Mouse (Mus musculus) spleen, adult 10 weeks (tissue): ENCODE measurements around the gene Ciao2a. TPM values are rescaled to one million over a fixed set of nuclear protein-coding genes. Genes with fewer than 3 reads are reported as not detected.

Experiments used
- polyA plus RNA-seq: library from polyadenylated mRNA; stranded (reverse); fragments of 350-450 nt; fragmentation: Illumina TruSeq; extraction: RNeasy Lipid Tissue Mini Kit (QIAGEN cat#74804); gene quantifications from one replicate; pipeline ENCODE4 v1.2.3, GENCODE M21; 2015; ENCODE audit warnings: low replicate concordance; ENCODE audit not compliant: insufficient read depth

Ciao2a gene
- 101 TPM for polyA plus RNA-seq

DNA sequence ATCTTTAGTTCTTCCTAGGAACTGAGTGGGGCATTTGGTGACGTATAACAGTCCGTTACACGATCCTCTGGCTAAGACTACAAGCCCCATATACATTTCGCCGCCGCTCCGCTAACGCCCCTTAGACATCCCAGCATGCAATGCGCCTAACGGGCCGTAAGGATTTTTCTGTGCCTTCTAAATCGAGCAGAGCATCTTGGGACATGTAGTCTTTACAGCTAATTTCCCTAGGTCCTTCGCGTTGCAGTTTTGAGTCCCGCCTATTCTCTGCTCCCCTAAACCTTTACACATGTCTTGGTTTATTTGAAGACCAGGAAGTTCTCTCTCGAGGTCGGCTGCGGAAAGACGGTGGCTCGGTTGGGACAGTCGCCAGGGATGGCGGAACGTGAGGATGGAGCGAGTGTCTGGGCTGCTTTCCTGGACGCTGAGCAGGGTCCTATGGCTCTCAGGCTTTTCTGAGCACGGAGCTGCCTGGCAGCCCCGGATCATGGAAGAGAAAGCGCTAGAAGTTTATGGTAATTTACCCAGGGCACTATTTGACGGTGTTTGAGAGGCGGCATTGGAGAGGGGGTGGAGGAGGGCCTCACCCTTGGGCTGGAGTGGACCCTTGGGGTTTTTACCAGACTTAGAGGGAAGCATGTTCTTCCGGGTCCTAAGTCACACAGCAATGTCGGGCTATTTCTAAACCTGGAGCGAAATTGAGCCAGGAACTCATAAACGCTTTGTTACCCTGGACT is at the start of gene Ciao2a, which contains the start of gene Snx1:
TSS of gene Ciao2a (plus strand) at position 156 of the 737 bp plus-strand sequence.
TSS of gene Snx1 (minus strand) at position 132 of the 737 bp plus-strand sequence.

DNA sequence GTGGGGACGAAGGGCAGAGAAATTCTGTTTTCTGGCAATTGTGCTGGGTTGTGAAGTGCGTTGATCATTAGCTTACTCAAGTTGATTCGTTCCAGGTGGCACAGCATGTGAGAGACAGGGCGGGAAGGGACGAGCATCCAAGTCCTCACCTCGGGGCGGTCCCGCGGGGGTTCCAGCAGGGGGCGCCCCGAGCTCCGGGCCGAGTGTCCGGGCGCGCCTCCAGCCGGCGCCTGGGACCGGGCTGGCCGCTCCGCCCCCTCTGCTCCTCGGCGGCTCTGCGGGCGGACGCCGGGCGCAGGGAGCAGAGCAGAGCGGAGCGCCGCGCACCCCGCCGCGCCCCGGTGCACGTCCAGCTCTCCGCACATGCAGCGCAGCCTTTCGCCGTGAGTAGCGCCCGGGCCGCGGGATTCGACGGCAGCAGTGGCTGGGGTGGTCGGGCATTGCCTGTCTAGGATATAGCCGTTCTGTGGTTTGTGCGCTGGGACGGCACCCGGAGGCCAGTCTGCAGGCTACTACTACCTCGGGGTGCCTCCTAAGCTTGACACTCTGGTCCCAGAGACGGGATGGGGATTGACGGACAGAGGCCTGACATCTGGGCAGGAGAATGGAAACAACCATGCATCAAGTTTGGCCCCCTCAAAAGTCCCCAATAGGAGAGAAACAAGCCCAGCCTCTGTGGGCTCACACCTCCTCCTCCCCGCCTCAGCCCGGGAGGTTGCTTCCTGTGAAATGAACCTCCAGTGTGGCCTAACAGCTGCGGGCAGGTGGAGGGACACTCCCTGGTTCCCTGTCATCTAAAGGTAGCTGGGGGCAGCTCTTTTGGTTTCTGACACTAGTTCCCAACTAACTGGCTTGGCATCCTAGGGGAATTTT is 31.8 kb downstream of the Ciao2a start, which contains the start of gene Dapk2:
TSS of gene Dapk2 (plus strand) at position 266 of the 873 bp plus-strand sequence.

Other genes starting within 250 kb of the Ciao2a start
- gene Pclaf, start 236.4 kb upstream of the Ciao2a start, polyA plus RNA-seq, result 38.2 TPM
- gene Trip4, start 217.8 kb upstream of the Ciao2a start, polyA plus RNA-seq, result 43.0 TPM
- gene Csnk1g1, start 217.7 kb upstream of the Ciao2a start, polyA plus RNA-seq, result 29.8 TPM
- 314 TPM for gene Ppib, start 66.4 kb upstream of the Ciao2a start, polyA plus RNA-seq
- gene Snx22, start 56.9 kb upstream of the Ciao2a start, polyA plus RNA-seq, result 13.9 TPM
- 123 TPM for gene Snx1, start within 50 bp of the Ciao2a start, polyA plus RNA-seq
- 14.5 TPM for gene Dapk2, start 31.6 kb downstream of the Ciao2a start, polyA plus RNA-seq
- 70.2 TPM for gene Herc1, start 223.8 kb downstream of the Ciao2a start, polyA plus RNA-seq